Mouse (Mus musculus): Measurements from ENCODE around the gene Pde6g.

GRCm38 (mm10) chr11:120501701-120502100 lies 48.4 kb upstream of the Pde6g start:
- no peak for TF ChIP-seq GATA1 (IDR thresholded peaks at IDR 0.05; ENCODE audit: borderline replicate concordance, low read length)
- TF ChIP-seq CTCF (IDR thresholded peaks at IDR 0.05; ENCODE audit: low read depth, low read length): no peak
- TF ChIP-seq GATA2 (IDR thresholded peaks at IDR 0.05; ENCODE audit: borderline replicate concordance, low read depth, low read length): no peak
